Mouse (Mus musculus) lung, embryonic 16.5 days (tissue): ENCODE data around the gene Gm49352. TPM values are rescaled to one million over a fixed set of nuclear protein-coding genes. Genes with fewer than 3 reads are reported as not detected.
"Not testable (repeated sequence)": the region's sequence is repeated elsewhere in the genome, so short reads cannot be mapped to it uniquely, and the experiment has no call there.

ENCODE experiments used
- ATAC-seq: fragments of 200-750 bp; cut with Nextera tagmentation; 2 replicates; pipeline ENCODE4 v1.8.0; 2017; ENCODE audit warnings: low read depth, mild to moderate bottlenecking, moderate library complexity
- H3K27ac ChIP-seq: fragments of 300-500 bp; sonication (generic); 2 replicates; pipeline ENCODE4 v1.5.1; 2014; ENCODE audit warnings: mild to moderate bottlenecking, control low read depth, low read length
- H3K27me3 ChIP-seq: fragments of 300-500 bp; sonication (generic); 2 replicates; pipeline ENCODE4 v1.6.1; 2014; ENCODE audit warnings: low read depth, low read length, mixed read lengths; ENCODE audit not compliant: control insufficient read depth, insufficient read depth
- H3K36me3 ChIP-seq: fragments of 300-500 bp; sonication (generic); 2 replicates; pipeline ENCODE4 v1.6.1; 2014; ENCODE audit warnings: low read length; ENCODE audit not compliant: control insufficient read depth, insufficient read depth
- H3K4me1 ChIP-seq: fragments of 300-500 bp; sonication (generic); replicated peaks from 2 replicates; pipeline ENCODE4 v1.6.1; 2014; ENCODE audit warnings: low read length, mixed read lengths; ENCODE audit not compliant: control insufficient read depth, insufficient read depth
- H3K4me2 ChIP-seq: fragments of 300-500 bp; sonication (generic); 2 replicates; pipeline ENCODE4 v1.6.1; 2014; ENCODE audit warnings: low read depth, low read length, control low read depth
- H3K4me3 ChIP-seq: fragments of 300-500 bp; sonication (generic); 2 replicates; pipeline ENCODE4 v1.5.1; 2014; ENCODE audit warnings: mild to moderate bottlenecking, low read length, control low read depth
- H3K9ac ChIP-seq: fragments of 300-500 bp; sonication (generic); 2 replicates; pipeline ENCODE4 v1.6.1; 2014; ENCODE audit warnings: low read length, control low read depth
- H3K9me3 ChIP-seq: fragments of 300-500 bp; sonication (generic); 2 replicates; pipeline ENCODE4 v1.6.1; 2016; ENCODE audit warnings: low read length; ENCODE audit not compliant: control insufficient read depth
- WGBS: fragments of 180-500 bp; shearing (Covaris S2); extraction: QIAGEN DNeasy Blood & Tissue Kit; methylation state at CpG from one replicate; pipeline ENCODE4 v1.1.7; 2014; 5-methylcytosine and 5-hydroxymethylcytosine counted together
- polyA plus RNA-seq: library from polyadenylated mRNA; unstranded; fragments of >200 nt; fragmentation: Nextera tagmentation; extraction: Ambion mirVana; gene quantifications from 2 replicates; pipeline ENCODE4 v1.2.1, GENCODE M21; 2015

The Gm49352 gene
- not detected in 2 replicates for polyA plus RNA-seq

- not testable (repeated sequence) for H3K9ac ChIP-seq, H3K4me1 ChIP-seq, H3K36me3 ChIP-seq, ATAC-seq, H3K27me3 ChIP-seq, H3K27ac ChIP-seq, H3K4me3 ChIP-seq, H3K4me2 ChIP-seq, H3K9me3 ChIP-seq
- 13% methylated on average over 1 of the region's 1 CpGs for WGBS
These were observed at the start of gene Gm49352 for GRCm38 (mm10) chr13:61568074-61568473. TSS of gene Gm49352 (minus strand) at chr13:61568174.

DNA sequence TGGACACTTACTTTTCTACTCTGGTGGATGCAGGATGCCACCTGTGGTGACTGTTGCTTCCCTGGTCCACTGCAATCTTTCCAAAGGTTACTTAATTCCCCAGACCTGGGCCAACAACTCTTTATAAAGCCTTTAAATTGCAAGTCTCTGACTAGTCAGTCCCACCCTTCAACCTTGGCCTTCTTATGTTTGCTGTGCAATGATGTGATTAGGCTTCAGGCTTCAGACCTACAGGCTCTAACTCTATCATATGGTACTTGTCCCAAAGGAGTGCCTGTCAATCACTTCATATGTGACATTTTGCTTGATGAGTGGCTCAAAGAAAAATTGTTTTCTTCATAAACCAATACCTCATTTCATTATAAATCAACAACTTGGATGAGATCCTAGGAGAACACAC, 2.1 kb upstream of the Gm49352 start, which contains the start of gene Cts3:
TSS of gene Cts3 (minus strand) at position 101 of the 400 bp plus-strand sequence.
- ATAC-seq = no peak
- H3K4me1 ChIP-seq = no peaks in the 10 kb centered on the region

GRCm38 (mm10) chr13:61541631-61542030, 26.3 kb downstream of the Gm49352 start, which contains the start of gene Ctsm:
TSS of gene Ctsm (minus strand) at chr13:61541839.
- WGBS = 57% methylated on average over 4 of the region's 4 CpGs

More for the DNA sequence above, 2.1 kb upstream of the Gm49352 start, which contains the start of gene Cts3:
- Histone ChIP-seq H3K9ac (no peak within 1 kb of the TSS), H3K4me3 (no peak within 1 kb of the TSS), H3K27ac (no peak within 1 kb of the TSS), H3K9me3 (no peaks in the 10 kb centered on the region), H3K27me3 (no peaks in the 10 kb centered on the region), H3K4me2 (no peak within 1 kb of the TSS), H3K36me3 (no peaks in the 10 kb centered on the region)

More at GRCm38 (mm10) chr13:61541631-61542030, 26.3 kb downstream of the Gm49352 start, which contains the start of gene Ctsm:
- H3K4me2 ChIP-seq = no peak within 1 kb of the TSS
- no peaks in the 10 kb centered on the region for H3K9me3 ChIP-seq
- no peaks in the 10 kb centered on the region for H3K27me3 ChIP-seq
- no peaks in the 10 kb centered on the region for H3K36me3 ChIP-seq
- H3K9ac ChIP-seq = no peak within 1 kb of the TSS
- no peak within 1 kb of the TSS for H3K4me3 ChIP-seq
- ATAC-seq = no peak
- no peaks in the 10 kb centered on the region for H3K4me1 ChIP-seq
- no peak within 1 kb of the TSS for H3K27ac ChIP-seq

Other genes with a start within 250 kb of the Gm49352 start
- not detected in 2 replicates for gene Cts7, start 210.0 kb downstream of the Gm49352 start, polyA plus RNA-seq
- not detected in 2 replicates for gene Ctsm, start 26.3 kb downstream of the Gm49352 start, polyA plus RNA-seq
- not detected in 2 replicates for gene Cts3, start 2.0 kb upstream of the Gm49352 start, polyA plus RNA-seq